Mouse (Mus musculus): ENCODE results near the gene Gm49384. TPM values are rescaled to one million over a fixed set of nuclear protein-coding genes. Genes with fewer than 3 reads are reported as not detected.

Gm49384 gene
- total RNA-seq (2017), result 2.1 to 14.9 TPM (median 6.3 TPM) in 3 replicates

- no peak for ATAC-seq (replicated peaks; ENCODE audit: insufficient number of reproducible peaks, low FRiP score, low TSS enrichment, poor library complexity, severe bottlenecking)
Observed at GRCm38 (mm10) chr12:69204052-69204833, at the start of gene Gm49384. TSS of gene Gm49384 (minus strand) at chr12:69204267.

GRCm38 (mm10) chr12:69253806-69254205 lies 49.7 kb upstream of the Gm49384 start:
- ATAC-seq (replicated peaks; ENCODE audit: insufficient number of reproducible peaks, low FRiP score, low TSS enrichment, poor library complexity, severe bottlenecking), result no peak

- ATAC-seq (replicated peaks; ENCODE audit: insufficient number of reproducible peaks, low FRiP score, low TSS enrichment, poor library complexity, severe bottlenecking), result no peak
Observed at GRCm38 (mm10) chr12:69250756-69251155, 46.7 kb upstream of the Gm49384 start.

- no peak for ATAC-seq (replicated peaks; ENCODE audit: insufficient number of reproducible peaks, low FRiP score, low TSS enrichment, poor library complexity, severe bottlenecking)
Observed at GRCm38 (mm10) chr12:69249766-69250165, 45.7 kb upstream of the Gm49384 start.

GRCm38 (mm10) chr12:69241771-69242431 lies 37.8 kb upstream of the Gm49384 start:
- peak; percentile 43 for ATAC-seq (replicated peaks; ENCODE audit: insufficient number of reproducible peaks, low FRiP score, low TSS enrichment, poor library complexity, severe bottlenecking)

GRCm38 (mm10) chr12:69241405-69241770 lies 37.3 kb upstream of the Gm49384 start:
- no peak for ATAC-seq (replicated peaks; ENCODE audit: insufficient number of reproducible peaks, low FRiP score, low TSS enrichment, poor library complexity, severe bottlenecking)

- ATAC-seq (replicated peaks; ENCODE audit: insufficient number of reproducible peaks, low FRiP score, low TSS enrichment, poor library complexity, severe bottlenecking), result no peak
Observed at GRCm38 (mm10) chr12:69240876-69241275, 36.8 kb upstream of the Gm49384 start, which contains the start of gene Klhdc1. TSS of gene Klhdc1 (plus strand) at chr12:69241176.

GRCm38 (mm10) chr12:69238284-69238683 lies 34.2 kb upstream of the Gm49384 start:
- no peak for ATAC-seq (replicated peaks; ENCODE audit: insufficient number of reproducible peaks, low FRiP score, low TSS enrichment, poor library complexity, severe bottlenecking)

- ATAC-seq (replicated peaks; ENCODE audit: insufficient number of reproducible peaks, low FRiP score, low TSS enrichment, poor library complexity, severe bottlenecking), result no peak
Observed at GRCm38 (mm10) chr12:69235782-69236181, 31.7 kb upstream of the Gm49384 start.

GRCm38 (mm10) chr12:69229251-69229650 lies 25.2 kb upstream of the Gm49384 start:
- ATAC-seq (replicated peaks; ENCODE audit: insufficient number of reproducible peaks, low FRiP score, low TSS enrichment, poor library complexity, severe bottlenecking), result no peak

GRCm38 (mm10) chr12:69227776-69228466 lies 23.9 kb upstream of the Gm49384 start, which contains the start of gene Pole2:
TSS of gene Pole2 (minus strand) at chr12:69228195.
- peak; percentile 82 for ATAC-seq (replicated peaks; ENCODE audit: insufficient number of reproducible peaks, low FRiP score, low TSS enrichment, poor library complexity, severe bottlenecking)

GRCm38 (mm10) chr12:69220613-69221277 lies 16.7 kb upstream of the Gm49384 start:
- ATAC-seq (replicated peaks; ENCODE audit: insufficient number of reproducible peaks, low FRiP score, low TSS enrichment, poor library complexity, severe bottlenecking), result no peak

- no peak for ATAC-seq (replicated peaks; ENCODE audit: insufficient number of reproducible peaks, low FRiP score, low TSS enrichment, poor library complexity, severe bottlenecking)
Observed at GRCm38 (mm10) chr12:69216587-69216986, 12.5 kb upstream of the Gm49384 start.

- ATAC-seq (replicated peaks; ENCODE audit: insufficient number of reproducible peaks, low FRiP score, low TSS enrichment, poor library complexity, severe bottlenecking), result no peak
Observed at GRCm38 (mm10) chr12:69215000-69215785, 11.1 kb upstream of the Gm49384 start.

GRCm38 (mm10) chr12:69214393-69214792 lies 10.3 kb upstream of the Gm49384 start:
- no peak for ATAC-seq (replicated peaks; ENCODE audit: insufficient number of reproducible peaks, low FRiP score, low TSS enrichment, poor library complexity, severe bottlenecking)

- no peak for ATAC-seq (replicated peaks; ENCODE audit: insufficient number of reproducible peaks, low FRiP score, low TSS enrichment, poor library complexity, severe bottlenecking)
Observed at GRCm38 (mm10) chr12:69213186-69213777, 9.2 kb upstream of the Gm49384 start.

- no peak for ATAC-seq (replicated peaks; ENCODE audit: insufficient number of reproducible peaks, low FRiP score, low TSS enrichment, poor library complexity, severe bottlenecking)
Observed at GRCm38 (mm10) chr12:69211057-69211456, 7.0 kb upstream of the Gm49384 start.
